Mouse (Mus musculus) heart, postnatal 0 days (tissue): ENCODE results near the gene 4930524J08Rik.

ENCODE experiments used
- CTCF ChIP-seq: IDR thresholded peaks from 2 replicates; pipeline ENCODE4 v1.5.1; 2016; ENCODE audit warnings: antibody characterized with exemption, control low read depth, low read depth
- EP300 ChIP-seq: IDR thresholded peaks from 2 replicates; pipeline ENCODE4 v1.6.1; 2016; ENCODE audit warnings: antibody characterized with exemption, low read depth

DNA sequence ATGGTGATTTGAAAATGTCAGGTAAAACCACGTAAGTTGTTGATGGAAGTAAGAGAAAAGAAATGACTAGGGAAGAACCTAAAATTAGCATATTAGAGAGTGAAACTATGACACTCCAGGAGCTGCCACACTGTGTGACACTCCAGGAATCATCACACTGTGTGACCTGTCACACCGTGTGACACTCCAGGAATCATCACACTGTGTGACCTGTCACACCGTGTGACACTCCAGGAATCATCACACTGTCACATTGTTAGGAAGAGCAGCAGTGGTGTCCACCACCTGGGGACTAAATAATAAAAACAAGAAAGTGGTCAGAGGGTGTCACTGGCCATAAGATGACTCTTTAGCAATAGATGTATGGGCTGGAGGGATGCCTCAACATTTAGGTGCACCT, 39.4 kb upstream of the 4930524J08Rik start:
- TF ChIP-seq CTCF (no peak), EP300 (no peak)
